Mouse (Mus musculus): ENCODE results near the gene Tob2.

DNA sequence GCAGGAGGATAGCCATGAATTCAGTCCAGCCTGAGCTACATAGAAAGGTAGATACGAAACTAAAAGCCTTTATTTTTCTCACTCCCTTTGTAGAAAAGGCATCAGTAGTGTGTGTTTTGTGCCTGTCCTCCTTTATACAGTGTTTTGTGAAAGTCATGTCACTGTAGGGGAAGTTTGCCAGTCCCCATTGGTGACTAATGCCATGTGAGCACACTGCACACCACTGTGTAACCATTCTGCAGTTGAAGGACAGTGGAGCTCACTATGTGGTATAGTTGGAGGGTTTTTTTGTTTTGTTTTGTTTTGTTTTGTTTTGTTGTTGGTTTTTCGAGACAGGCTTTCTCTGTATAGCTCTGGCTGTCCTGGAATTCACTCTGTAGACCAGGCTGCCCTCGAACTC, 40.2 kb downstream of the Tob2 start:
- TF ChIP-seq HCFC1 (IDR thresholded peaks at IDR 0.05; ENCODE audit: borderline replicate concordance, insufficient read depth, low read length) (no peak), CHD2 (IDR thresholded peaks at IDR 0.05; ENCODE audit: low read depth, low read length) (no peak), ZC3H11A (IDR thresholded peaks at IDR 0.05; ENCODE audit: borderline replicate concordance, low read depth, low read length) (no peak), ZNF384 (IDR thresholded peaks at IDR 0.05; ENCODE audit: low read depth, low read length) (no peak), MAFK (IDR thresholded peaks at IDR 0.05; ENCODE audit: insufficient read depth, low read depth, low read length) (no peak)

All from ES-E14 (cell line).